Mouse (Mus musculus): ENCODE measurements at regions not wholly inside any gene's neighbourhood (a gene's known extent, or its start where the extent isn't known, plus 50 kb on each side); places are given as distances from the start of the nearest gene placed in this dataset.

DNA sequence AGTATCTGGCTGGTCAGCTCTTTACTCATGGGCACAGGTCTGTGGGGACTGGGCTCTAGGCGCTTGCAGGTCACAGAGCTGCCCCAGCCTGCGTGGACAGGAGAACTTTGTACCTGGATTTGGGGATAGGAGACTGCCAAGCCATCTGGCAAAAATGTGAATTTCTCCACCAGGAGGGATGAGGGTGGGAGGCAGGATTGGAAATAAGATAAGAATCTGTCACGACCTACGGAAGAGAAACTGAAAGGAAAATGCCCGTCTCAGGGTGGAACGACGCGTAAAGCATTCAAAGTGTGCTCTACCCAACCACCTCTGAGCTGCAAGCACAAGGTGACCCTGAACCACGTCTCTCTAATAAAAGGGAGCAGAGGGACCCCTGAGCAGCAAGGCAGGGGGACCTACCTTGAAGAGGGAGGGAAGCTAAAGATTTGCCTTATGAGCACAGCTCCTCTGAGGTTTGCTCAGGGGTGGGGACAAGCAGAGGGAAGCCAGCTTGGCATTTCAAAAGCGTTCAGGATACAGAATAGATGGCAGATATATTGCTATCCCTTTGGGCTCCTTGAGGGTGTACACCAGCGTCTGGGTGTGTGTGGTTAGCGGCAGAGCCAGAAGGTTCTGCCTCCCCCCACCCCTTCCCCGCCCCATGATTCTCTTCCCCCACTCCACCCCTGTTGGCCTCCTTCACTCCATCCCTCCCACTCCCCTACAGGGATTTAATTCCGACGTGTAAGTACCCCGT, 54.9 kb upstream of the Tnrc6c start:
- TF ChIP-seq CTCF (IDR thresholded peaks at IDR 0.05; ENCODE audit: low read depth) (no peak), EP300 (IDR thresholded peaks at IDR 0.05; ENCODE audit: low read depth) (no peak)

All from liver, embryonic 14.5 days (tissue).